28 mouse cellular contexts compared by ENCODE assay signal in genomic region chr7:25694104-25694503, GRCm38 (mm10). TPM values are rescaled to one million over a fixed set of nuclear protein-coding genes. Genes with fewer than 3 reads are reported as not detected.
DNase-seq lines count a peak whose midpoint lies in the region; ATAC-seq and TF ChIP-seq lines count a peak whose summit lies in the region.
"Had no signal": no experiment of that assay in that cellular context is flagged by ENCODE, and none has a peak within 500 bp of the region (broad histone marks: within the 10 kb centered on the region; RNA-seq: fewer than 3 reads in every experiment).

No protein-coding gene starts in this region.

- no peak for TF ChIP-seq POLR2A in brain, embryonic 14.5 days (IDR thresholded peaks at IDR 0.05; ENCODE audit: borderline replicate concordance, extremely low read depth, insufficient read depth, insufficient read length, poor library complexity, severe bottlenecking)

- no peaks in the 10 kb centered on the region for H3K9me3 ChIP-seq in forebrain, embryonic 15.5 days
- peaks cover 4% of the 10 kb centered on the region; the same call in 1 of the 2 replicates for H3K9me3 ChIP-seq in forebrain, embryonic 10.5 days
- H3K9me3 ChIP-seq in hindbrain, embryonic 16.5 days (ENCODE audit: control insufficient read depth, low read length): peaks cover 3% of the 10 kb centered on the region; the same call in 1 of the 2 replicates
- H3K9me3 ChIP-seq in hindbrain, embryonic 12.5 days (replicated peaks): no peaks in the 10 kb centered on the region
- no peaks in the 10 kb centered on the region for H3K9me3 ChIP-seq in midbrain, postnatal 0 days (ENCODE audit: low read length)
- H3K9me3 ChIP-seq: heart, embryonic 10.5 days; heart, embryonic 15.5 days; stomach, embryonic 15.5 days had no signal

- peak; percentile 29; the same call in 1 of the 2 replicates for ATAC-seq in forebrain, embryonic 15.5 days (replicated peaks)
- ATAC-seq in hindbrain, embryonic 16.5 days: peak; percentile 31; the same call in 1 of the 2 replicates
- ATAC-seq in hindbrain, embryonic 12.5 days (ENCODE audit: low FRiP score): no peak
- ATAC-seq in midbrain, postnatal 0 days (ENCODE audit: low FRiP score): peak; percentile 61
- no peak for ATAC-seq in activated CD4-positive, CD25-positive, alpha-beta regulatory T cell, adult 4 months
- ATAC-seq: intestine, postnatal 0 days had no signal

- H3K4me1 ChIP-seq in forebrain, embryonic 15.5 days: peaks cover 4% of the 10 kb centered on the region
- H3K4me1 ChIP-seq in forebrain, embryonic 10.5 days: peaks cover 15% of the 10 kb centered on the region
- H3K4me1 ChIP-seq in hindbrain, embryonic 16.5 days (ENCODE audit: control insufficient read depth, insufficient read depth, low read depth, low read length): peaks cover 3% of the 10 kb centered on the region
- peaks cover 11% of the 10 kb centered on the region for H3K4me1 ChIP-seq in hindbrain, embryonic 12.5 days
- no peaks in the 10 kb centered on the region; the same call in 1 of the 2 replicates for H3K4me1 ChIP-seq in midbrain, postnatal 0 days (ENCODE audit: insufficient read depth, low read length)

- no peak for TF ChIP-seq CTCF in brain, embryonic 14.5 days (IDR thresholded peaks at IDR 0.05; ENCODE audit: borderline replicate concordance, extremely low read depth, insufficient read depth, insufficient read length)
- TF ChIP-seq CTCF in midbrain, postnatal 0 days (IDR thresholded peaks at IDR 0.05): no peak

- peaks cover 28% of the 10 kb centered on the region for H3K27me3 ChIP-seq in forebrain, embryonic 15.5 days
- H3K27me3 ChIP-seq in forebrain, embryonic 10.5 days (ENCODE audit: poor library complexity, severe bottlenecking): peaks cover 30% of the 10 kb centered on the region
- peaks cover 19% of the 10 kb centered on the region for H3K27me3 ChIP-seq in hindbrain, embryonic 16.5 days (replicated peaks; ENCODE audit: control insufficient read depth, insufficient read depth, low read length)
- H3K27me3 ChIP-seq in hindbrain, embryonic 12.5 days: peaks cover 36% of the 10 kb centered on the region
- peaks cover 17% of the 10 kb centered on the region; the same call in 1 of the 2 replicates for H3K27me3 ChIP-seq in midbrain, postnatal 0 days (ENCODE audit: insufficient read depth, low read length)
- H3K27me3 ChIP-seq: CH12.LX; stomach, embryonic 15.5 days had no signal

- no peak overlapping the region for H3K9ac ChIP-seq in forebrain, embryonic 15.5 days (replicated peaks)
- H3K9ac ChIP-seq in hindbrain, embryonic 16.5 days (ENCODE audit: low read depth, low read length): no peak overlapping the region
- H3K9ac ChIP-seq in hindbrain, embryonic 12.5 days: no peak overlapping the region
- H3K9ac ChIP-seq in midbrain, postnatal 0 days (replicated peaks; ENCODE audit: low read length, poor library complexity, severe bottlenecking): no peak overlapping the region
- H3K9ac ChIP-seq: heart, embryonic 15.5 days; liver, embryonic 14.5 days; stomach, embryonic 15.5 days had no signal

- no peak for DNase-seq in forebrain, embryonic 10.5 days (ENCODE audit: extremely low spot score, low spot score)
- peak; percentile 42 for DNase-seq in brain, embryonic 14.5 days (ENCODE audit: low read depth)
- no peak for DNase-seq in midbrain, postnatal 0 days (ENCODE audit: low spot score)
- DNase-seq: adrenal gland, postnatal 10 days; cerebellum, adult 11 months; cerebellum, adult 9-10 months; cerebellum, postnatal 36 days; gastrocnemius, postnatal 25 days; kidney, adult 9 months; kidney, postnatal 10 days; layer of hippocampus, adult 9-11 months; liver; lung, adult 2 months; lung, postnatal 10 days; right cerebral cortex, postnatal 25 days had no signal

- H3K27ac ChIP-seq in forebrain, embryonic 15.5 days (replicated peaks): no peak overlapping the region
- no peak overlapping the region for H3K27ac ChIP-seq in forebrain, embryonic 10.5 days
- no peak overlapping the region for H3K27ac ChIP-seq in hindbrain, embryonic 16.5 days (ENCODE audit: low read depth, low read length)
- no peak overlapping the region for H3K27ac ChIP-seq in hindbrain, embryonic 12.5 days
- H3K27ac ChIP-seq in midbrain, postnatal 0 days (ENCODE audit: low read depth, low read length): peak overlapping the region; percentile 47; the same call in 1 of the 2 replicates
- H3K27ac ChIP-seq: heart, embryonic 10.5 days; heart, embryonic 15.5 days; liver, embryonic 14.5 days; macrophage; stomach, embryonic 15.5 days had no signal

- H3K4me3 ChIP-seq in forebrain, embryonic 15.5 days: no peak overlapping the region
- H3K4me3 ChIP-seq in forebrain, embryonic 10.5 days: no peak overlapping the region
- H3K4me3 ChIP-seq in hindbrain, embryonic 16.5 days (ENCODE audit: low read length): no peak overlapping the region
- no peak overlapping the region for H3K4me3 ChIP-seq in hindbrain, embryonic 12.5 days
- H3K4me3 ChIP-seq in midbrain, postnatal 0 days (ENCODE audit: low read depth, low read length): no peak overlapping the region
- H3K4me3 ChIP-seq: heart, embryonic 10.5 days; heart, embryonic 15.5 days; stomach, embryonic 15.5 days had no signal

- 46% methylated on average over 8 of the region's 8 CpGs for WGBS in forebrain, embryonic 15.5 days
- 64% methylated on average over 8 of the region's 8 CpGs for WGBS in forebrain, embryonic 10.5 days
- WGBS in hindbrain, embryonic 16.5 days: 35% methylated on average over 8 of the region's 8 CpGs
- WGBS in hindbrain, embryonic 12.5 days: 43% methylated on average over 8 of the region's 8 CpGs
- 35% methylated on average over 8 of the region's 8 CpGs for WGBS in midbrain, postnatal 0 days

- no peaks in the 10 kb centered on the region for H3K36me3 ChIP-seq in forebrain, embryonic 15.5 days
- no peaks in the 10 kb centered on the region for H3K36me3 ChIP-seq in forebrain, embryonic 10.5 days (replicated peaks)
- no peaks in the 10 kb centered on the region for H3K36me3 ChIP-seq in hindbrain, embryonic 16.5 days (ENCODE audit: control insufficient read depth, insufficient read depth, low read length)
- H3K36me3 ChIP-seq in hindbrain, embryonic 12.5 days: no peaks in the 10 kb centered on the region
- no peaks in the 10 kb centered on the region for H3K36me3 ChIP-seq in midbrain, postnatal 0 days (ENCODE audit: insufficient read depth, low read length)
- H3K36me3 ChIP-seq: stomach, embryonic 15.5 days had no signal

- no peak overlapping the region for H3K4me2 ChIP-seq in forebrain, embryonic 15.5 days (replicated peaks)
- H3K4me2 ChIP-seq in hindbrain, embryonic 16.5 days (ENCODE audit: low read length): no peak overlapping the region
- no peak overlapping the region for H3K4me2 ChIP-seq in hindbrain, embryonic 12.5 days (replicated peaks)
- H3K4me2 ChIP-seq in midbrain, postnatal 0 days (ENCODE audit: low read depth, low read length, poor library complexity, severe bottlenecking): no peak overlapping the region
- H3K4me2 ChIP-seq: heart, embryonic 15.5 days; stomach, embryonic 15.5 days had no signal

RNA-seq across cellular contexts. Expression of gene Tgfb1, which starts 7.3 kb away (rescaled TPM):
- 0.62 and 0.74 TPM in 2 replicates for polyA plus RNA-seq in forebrain, embryonic 15.5 days (2015; fragmentation: Nextera tagmentation; extraction: Ambion mirVana)
- polyA plus RNA-seq in forebrain, embryonic 10.5 days (2016; fragmentation: Nextera tagmentation; extraction: Ambion mirVana): 0.89 and 1.2 TPM in 2 replicates
- polyA plus RNA-seq in hindbrain, embryonic 16.5 days (2015; fragmentation: Nextera tagmentation; extraction: Ambion mirVana): 0.63 and 1.2 TPM in 2 replicates
- 1.6 and 1.8 TPM in 2 replicates for polyA plus RNA-seq in hindbrain, embryonic 12.5 days (2016; fragmentation: Nextera tagmentation; extraction: Ambion mirVana)
- 3.2 and 7.9 TPM in 2 replicates for polyA plus RNA-seq in brain, embryonic 14.5 days (2012; rRNA removed)
- total RNA-seq in midbrain, postnatal 0 days (2014; rRNA removed): 2.2 and 2.5 TPM in 2 replicates
- polyA plus RNA-seq in midbrain, postnatal 0 days (2015; fragmentation: Nextera tagmentation; extraction: Ambion mirVana): 0.53 and 0.88 TPM in 2 replicates
- polyA plus RNA-seq in activated CD4-positive, CD25-positive, alpha-beta regulatory T cell, adult 4 months (2017; shearing (Covaris generic)): 1 to 10 TPM; 4.7 to 8.6 TPM

RNA-seq across cellular contexts. Expression of gene B9d2, which starts 13.5 kb away (rescaled TPM):
- polyA plus RNA-seq in forebrain, embryonic 15.5 days (2015; fragmentation: Nextera tagmentation; extraction: Ambion mirVana): 39.2 and 39.4 TPM in 2 replicates
- polyA plus RNA-seq in forebrain, embryonic 10.5 days (2016; fragmentation: Nextera tagmentation; extraction: Ambion mirVana): 36.9 and 38.1 TPM in 2 replicates
- 48.4 and 49.8 TPM in 2 replicates for polyA plus RNA-seq in hindbrain, embryonic 16.5 days (2015; fragmentation: Nextera tagmentation; extraction: Ambion mirVana)
- 25.9 and 30.8 TPM in 2 replicates for polyA plus RNA-seq in hindbrain, embryonic 12.5 days (2016; fragmentation: Nextera tagmentation; extraction: Ambion mirVana)
- polyA plus RNA-seq in brain, embryonic 14.5 days (2012; rRNA removed): 51.5 and 73.3 TPM in 2 replicates
- 22.8 and 32.1 TPM in 2 replicates for total RNA-seq in midbrain, postnatal 0 days (2014; rRNA removed)
- 58.2 and 67.2 TPM in 2 replicates for polyA plus RNA-seq in midbrain, postnatal 0 days (2015; fragmentation: Nextera tagmentation; extraction: Ambion mirVana)
- 10 to 100 TPM; 54.0 to 70.8 TPM for polyA plus RNA-seq in activated CD4-positive, CD25-positive, alpha-beta regulatory T cell, adult 4 months (2017; shearing (Covaris generic))

RNA-seq across cellular contexts. Expression of gene Tmem91, which starts 19.1 kb away (rescaled TPM):
- 14.4 and 17.0 TPM in 2 replicates for polyA plus RNA-seq in forebrain, embryonic 15.5 days (2015; fragmentation: Nextera tagmentation; extraction: Ambion mirVana)
- 2.2 and 3.2 TPM in 2 replicates for polyA plus RNA-seq in forebrain, embryonic 10.5 days (2016; fragmentation: Nextera tagmentation; extraction: Ambion mirVana)
- polyA plus RNA-seq in hindbrain, embryonic 16.5 days (2015; fragmentation: Nextera tagmentation; extraction: Ambion mirVana): 101 and 129 TPM in 2 replicates
- polyA plus RNA-seq in hindbrain, embryonic 12.5 days (2016; fragmentation: Nextera tagmentation; extraction: Ambion mirVana): 3.5 and 4.6 TPM in 2 replicates
- 14.2 and 16.5 TPM in 2 replicates for polyA plus RNA-seq in brain, embryonic 14.5 days (2012; rRNA removed)
- 60.8 and 94.4 TPM in 2 replicates for total RNA-seq in midbrain, postnatal 0 days (2014; rRNA removed)
- 186 and 200 TPM in 2 replicates for polyA plus RNA-seq in midbrain, postnatal 0 days (2015; fragmentation: Nextera tagmentation; extraction: Ambion mirVana)
- polyA plus RNA-seq in activated CD4-positive, CD25-positive, alpha-beta regulatory T cell, adult 4 months (2017; shearing (Covaris generic)): 10 to 100 TPM; 10.4 to 11.6 TPM
- total RNA-seq: gastrocnemius, adult 18-20 months; gastrocnemius, postnatal 25 days; heart, postnatal 25 days had no signal

RNA-seq across cellular contexts. Expression of gene Ccdc97, which starts 24.8 kb away (rescaled TPM):
- 29.3 and 32.4 TPM in 2 replicates for polyA plus RNA-seq in forebrain, embryonic 15.5 days (2015; fragmentation: Nextera tagmentation; extraction: Ambion mirVana)
- polyA plus RNA-seq in forebrain, embryonic 10.5 days (2016; fragmentation: Nextera tagmentation; extraction: Ambion mirVana): 28.7 and 29.6 TPM in 2 replicates
- polyA plus RNA-seq in hindbrain, embryonic 16.5 days (2015; fragmentation: Nextera tagmentation; extraction: Ambion mirVana): 29.3 and 40.1 TPM in 2 replicates
- polyA plus RNA-seq in hindbrain, embryonic 12.5 days (2016; fragmentation: Nextera tagmentation; extraction: Ambion mirVana): 32.8 and 36.0 TPM in 2 replicates
- polyA plus RNA-seq in brain, embryonic 14.5 days (2012; rRNA removed): 80.5 and 84.4 TPM in 2 replicates
- 27.0 and 38.3 TPM in 2 replicates for total RNA-seq in midbrain, postnatal 0 days (2014; rRNA removed)
- 29.1 and 34.4 TPM in 2 replicates for polyA plus RNA-seq in midbrain, postnatal 0 days (2015; fragmentation: Nextera tagmentation; extraction: Ambion mirVana)
- 10 to 100 TPM; 31.1 to 46.9 TPM for polyA plus RNA-seq in activated CD4-positive, CD25-positive, alpha-beta regulatory T cell, adult 4 months (2017; shearing (Covaris generic))

RNA-seq across cellular contexts. Expression of gene Exosc5, which starts 35.1 kb away (rescaled TPM):
- 50.5 and 51.8 TPM in 2 replicates for polyA plus RNA-seq in forebrain, embryonic 15.5 days (2015; fragmentation: Nextera tagmentation; extraction: Ambion mirVana)
- 81.0 and 82.1 TPM in 2 replicates for polyA plus RNA-seq in forebrain, embryonic 10.5 days (2016; fragmentation: Nextera tagmentation; extraction: Ambion mirVana)
- polyA plus RNA-seq in hindbrain, embryonic 16.5 days (2015; fragmentation: Nextera tagmentation; extraction: Ambion mirVana): 39.5 and 42.9 TPM in 2 replicates
- 46.8 and 50.0 TPM in 2 replicates for polyA plus RNA-seq in hindbrain, embryonic 12.5 days (2016; fragmentation: Nextera tagmentation; extraction: Ambion mirVana)
- polyA plus RNA-seq in brain, embryonic 14.5 days (2012; rRNA removed): 35.8 and 58.1 TPM in 2 replicates
- total RNA-seq in midbrain, postnatal 0 days (2014; rRNA removed): 19.7 and 29.4 TPM in 2 replicates
- 27.3 and 29.5 TPM in 2 replicates for polyA plus RNA-seq in midbrain, postnatal 0 days (2015; fragmentation: Nextera tagmentation; extraction: Ambion mirVana)
- 100 to 1,000 TPM in 1 of 2 experiments, 10 to 100 TPM in 1; 94.5 to 110 TPM for polyA plus RNA-seq in activated CD4-positive, CD25-positive, alpha-beta regulatory T cell, adult 4 months (2017; shearing (Covaris generic))

Comparison
In these comparisons a context has a peak if more than half of its experiments do, and no peak if none do; other contexts are left out.
1. ATAC-seq: peak in forebrain, embryonic 15.5 days (single experiment), hindbrain, embryonic 16.5 days (single experiment) and midbrain, postnatal 0 days (single experiment); none in hindbrain, embryonic 12.5 days (single experiment) and activated CD4-positive, CD25-positive, alpha-beta regulatory T cell, adult 4 months (single experiment).